Mouse (Mus musculus): ENCODE results near the gene Sh2b3.
"Not testable (repeated sequence)": the region's sequence is repeated elsewhere in the genome, so short reads cannot be mapped to it uniquely, and the experiment has no call there.

GRCm38 (mm10) chr5:121847269-121847668 is 9.8 kb upstream of the Sh2b3 start:
- not testable (repeated sequence) for TF ChIP-seq POLR2A (IDR thresholded peaks at IDR 0.05; ENCODE audit: borderline replicate concordance, extremely low read depth, insufficient read depth, insufficient read length, poor library complexity, severe bottlenecking); CTCF (IDR thresholded peaks at IDR 0.05; ENCODE audit: borderline replicate concordance, extremely low read depth, insufficient read depth, insufficient read length)

Measured in brain, embryonic 14.5 days (tissue).